Mouse (Mus musculus): ENCODE data around the gene Ssna1. TPM values are rescaled to one million over a fixed set of nuclear protein-coding genes. Genes with fewer than 3 reads are reported as not detected.
"Not testable (repeated sequence)": the region's sequence is repeated elsewhere in the genome, so short reads cannot be mapped to it uniquely, and the experiment has no call there.

Ssna1 gene
- total RNA-seq, 2 experiments from 2014 or later = 28.9 to 34.2 TPM

GRCm38 (mm10) chr2:25264286-25264660 is 8.0 kb downstream of the Ssna1 start:
- no peak for DNase-seq
- intact Hi-C loops (cut with DNase I; ENCODE audit: low total_unique reads) = no loop called here

- DNase-seq = no peak
- intact Hi-C loops (cut with DNase I; ENCODE audit: low total_unique reads) = no loop called here
These were observed 8.5 kb downstream of the Ssna1 start for GRCm38 (mm10) chr2:25263623-25264285.

- DNase-seq = peak; percentile 37
These were observed 9.2 kb downstream of the Ssna1 start for GRCm38 (mm10) chr2:25262795-25263622.

GRCm38 (mm10) chr2:25262291-25262767 is 9.9 kb downstream of the Ssna1 start, which contains the start of gene Tprn:
Gene Tprn, plus strand, starts transcription at chr2:25262618.
- DNase-seq = peak; percentile 93
- intact Hi-C loops (cut with DNase I; ENCODE audit: low total_unique reads) = no loop called here

More at GRCm38 (mm10) chr2:25262795-25263622, 9.2 kb downstream of the Ssna1 start:
- intact Hi-C loops (cut with DNase I; ENCODE audit: low total_unique reads) = no loop called here

- no peak for DNase-seq
- intact Hi-C loops (cut with DNase I; ENCODE audit: low total_unique reads) = no loop called here
These were observed 10.4 kb downstream of the Ssna1 start for GRCm38 (mm10) chr2:25261870-25262269.

GRCm38 (mm10) chr2:25258887-25259286 is 13.4 kb downstream of the Ssna1 start:
- intact Hi-C loops (cut with DNase I; ENCODE audit: low total_unique reads) = no loop called here
- no peak for DNase-seq

- DNase-seq; intact Hi-C loops (cut with DNase I; ENCODE audit: low total_unique reads): not testable (repeated sequence)
These were observed 15.0 kb downstream of the Ssna1 start for GRCm38 (mm10) chr2:25257250-25257649.

GRCm38 (mm10) chr2:25256443-25257109 is 15.7 kb downstream of the Ssna1 start:
- DNase-seq; intact Hi-C loops (cut with DNase I; ENCODE audit: low total_unique reads): not testable (repeated sequence)

GRCm38 (mm10) chr2:25255284-25255779 is 16.9 kb downstream of the Ssna1 start, which contains the start of gene Tmem203:
Gene Tmem203, plus strand, starts transcription at chr2:25255439.
- intact Hi-C loops (cut with DNase I; ENCODE audit: low total_unique reads) = no loop called here
- peak; percentile 87 for DNase-seq

GRCm38 (mm10) chr2:25252331-25252730 is 19.9 kb downstream of the Ssna1 start:
- intact Hi-C loops (cut with DNase I; ENCODE audit: low total_unique reads) = no loop called here
- no peak for DNase-seq

- DNase-seq = no peak
- intact Hi-C loops (cut with DNase I; ENCODE audit: low total_unique reads) = loop anchor here (10.0 kb wide), 1 partner anchor 52 kb away; the partner anchor contains the start of gene Tor4a
These were observed 25.8 kb downstream of the Ssna1 start, which contains the start of gene AL732309.1 for GRCm38 (mm10) chr2:25246183-25247072. Gene AL732309.1, minus strand, starts transcription at chr2:25246863.

GRCm38 (mm10) chr2:25244144-25244543 is 28.1 kb downstream of the Ssna1 start:
- DNase-seq = no peak
- intact Hi-C loops (cut with DNase I; ENCODE audit: low total_unique reads) = loop anchor here (10.0 kb wide), 1 partner anchor 49 kb away; the partner anchor contains the start of gene Tor4a

GRCm38 (mm10) chr2:25243342-25243741 is 28.9 kb downstream of the Ssna1 start:
- DNase-seq = no peak
- intact Hi-C loops (cut with DNase I; ENCODE audit: low total_unique reads) = loop anchor here (10.0 kb wide), 1 partner anchor 49 kb away; the partner anchor contains the start of gene Tor4a

- intact Hi-C loops (cut with DNase I; ENCODE audit: low total_unique reads) = loop anchor here (10.0 kb wide), 1 partner anchor 47 kb away; the partner anchor contains the start of gene Tor4a
- no peak for DNase-seq
These were observed 30.1 kb downstream of the Ssna1 start, which contains the start of the genes Rnf208 and Cysrt1 for GRCm38 (mm10) chr2:25242101-25242506. Gene Rnf208, plus strand, starts transcription at chr2:25242255. Gene Cysrt1, minus strand, starts transcription at chr2:25242452.

GRCm38 (mm10) chr2:25241438-25241775 is 30.8 kb downstream of the Ssna1 start:
- no peak for DNase-seq
- intact Hi-C loops (cut with DNase I; ENCODE audit: low total_unique reads) = loop anchor here (10.0 kb wide), 1 partner anchor 47 kb away; the partner anchor contains the start of gene Tor4a

GRCm38 (mm10) chr2:25240723-25241437 is 31.4 kb downstream of the Ssna1 start:
- DNase-seq = peak; percentile 71
- intact Hi-C loops (cut with DNase I; ENCODE audit: low total_unique reads) = loop anchor here (10.0 kb wide), 1 partner anchor 46 kb away; the partner anchor contains the start of gene Tor4a

GRCm38 (mm10) chr2:25240310-25240709 is 31.9 kb downstream of the Ssna1 start:
- no peak for DNase-seq
- intact Hi-C loops (cut with DNase I; ENCODE audit: low total_unique reads) = loop anchor here (10.0 kb wide), 1 partner anchor 46 kb away; the partner anchor contains the start of gene Tor4a
